Mouse (Mus musculus): ENCODE data around the gene Dnmbp.
A peak's percentile ranks its signal among the peaks of the same experiment; 100 is the strongest.

DNA sequence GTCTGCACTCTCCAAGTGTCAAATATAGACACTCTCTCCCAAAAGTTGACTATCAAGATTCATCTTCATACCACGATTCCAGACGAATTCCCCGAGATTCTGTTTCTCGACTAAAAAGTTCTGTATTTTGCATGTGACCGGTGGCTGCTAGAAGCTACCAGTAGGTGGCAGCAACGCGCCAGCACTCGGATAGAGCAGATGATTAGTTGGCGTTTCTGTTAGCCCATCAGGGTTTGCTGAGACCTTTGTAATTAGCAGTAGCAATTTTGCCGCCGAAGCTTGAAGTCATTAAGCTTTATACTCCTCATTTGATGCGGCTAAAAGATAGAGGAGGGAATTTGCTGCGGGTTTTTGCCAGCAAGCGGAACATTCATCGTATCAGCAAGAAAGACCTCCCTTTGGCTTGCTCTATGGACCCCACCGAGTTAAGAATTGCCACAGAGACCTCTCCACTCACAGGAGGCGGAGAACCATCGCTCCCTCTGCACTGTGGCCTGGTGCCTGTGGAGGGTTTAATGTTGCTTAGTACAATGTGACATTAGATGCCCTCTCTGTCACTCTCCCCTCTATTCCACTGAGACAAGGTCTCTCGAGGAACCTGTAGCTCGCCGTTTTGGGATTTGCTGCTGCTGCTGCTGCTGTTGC is 107.4 kb downstream of the Dnmbp start:
- TF ChIP-seq CTCF (conservative IDR thresholded peaks at IDR 0.05; ENCODE audit: insufficient read depth, insufficient read length, low read depth, low read length) (peak; percentile 85), POLR2A (IDR thresholded peaks at IDR 0.05; ENCODE audit: low read depth, low read length) (no peak)
